Mouse (Mus musculus) CH12F3 (cell line): Measurements from ENCODE around the gene Rps28.

Experiments used
- in situ Hi-C: fragments of 300-500 bp; cut with MboI; formaldehyde crosslinking; loops from 2 replicates; pipeline ENCODE4 v1.14.3; 2020; ENCODE audit warnings: low sequenced_read_pairs

Rps28 gene

GRCm38 (mm10) chr17:33774573-33775155 lies 49.7 kb downstream of the Rps28 start:
- in situ Hi-C loops: no loop called here

GRCm38 (mm10) chr17:33773871-33774572 lies 50.3 kb downstream of the Rps28 start:
- in situ Hi-C loops: no loop called here

- in situ Hi-C loops: no loop called here
These were observed 50.9 kb downstream of the Rps28 start for GRCm38 (mm10) chr17:33773426-33773825.

- in situ Hi-C loops: no loop called here
These were observed 52.7 kb downstream of the Rps28 start for GRCm38 (mm10) chr17:33771617-33772016.
